Mouse (Mus musculus) lung, postnatal 10 days (tissue): ENCODE results near the gene Cpne7.

Experiments used
- DNase-seq: peaks from one replicate; pipeline ENCODE4 v3.0.0; 2021

Gene Cpne7

GRCm38 (mm10) chr8:123114644-123115043 is 2.5 kb upstream of the Cpne7 start:
- no peak for DNase-seq

- no peak for DNase-seq
Measured at GRCm38 (mm10) chr8:123117744-123118143, 570 bp downstream of the Cpne7 start.

- no peak for DNase-seq
Measured at GRCm38 (mm10) chr8:123122059-123122458, 4.9 kb downstream of the Cpne7 start.

- no peak for DNase-seq
Measured at GRCm38 (mm10) chr8:123122670-123123069, 5.5 kb downstream of the Cpne7 start.

- peak; percentile 66 for DNase-seq
Measured at GRCm38 (mm10) chr8:123126193-123126816, 9.1 kb downstream of the Cpne7 start.

- DNase-seq = no peak
Measured at GRCm38 (mm10) chr8:123131041-123131440, 13.9 kb downstream of the Cpne7 start.

GRCm38 (mm10) chr8:123132953-123133352 is 15.8 kb downstream of the Cpne7 start:
- no peak for DNase-seq

- DNase-seq = no peak
Measured at GRCm38 (mm10) chr8:123134149-123134713, 17.1 kb downstream of the Cpne7 start.

GRCm38 (mm10) chr8:123135406-123135805 is 18.2 kb downstream of the Cpne7 start:
- DNase-seq = no peak

GRCm38 (mm10) chr8:123135806-123136205 is 18.6 kb downstream of the Cpne7 start:
- no peak for DNase-seq

GRCm38 (mm10) chr8:123136287-123136686 is 19.1 kb downstream of the Cpne7 start:
- DNase-seq = no peak

- peak; percentile 69 for DNase-seq
Measured at GRCm38 (mm10) chr8:123137645-123138077, 20.5 kb downstream of the Cpne7 start.

GRCm38 (mm10) chr8:123138741-123139140 is 21.6 kb downstream of the Cpne7 start:
- no peak for DNase-seq

GRCm38 (mm10) chr8:123141741-123142462 is 24.7 kb downstream of the Cpne7 start:
- DNase-seq = peak; percentile 97

GRCm38 (mm10) chr8:123145279-123145678 is 28.1 kb downstream of the Cpne7 start:
- DNase-seq = peak; percentile 73

- DNase-seq = peak; percentile 52
Measured at GRCm38 (mm10) chr8:123146390-123146789, 29.2 kb downstream of the Cpne7 start.

- DNase-seq = peak; percentile 79
Measured at GRCm38 (mm10) chr8:123150737-123151171, 33.6 kb downstream of the Cpne7 start.

- DNase-seq = peak; percentile 80
Measured at GRCm38 (mm10) chr8:123155177-123155576, 38.0 kb downstream of the Cpne7 start.

GRCm38 (mm10) chr8:123156070-123156773 is 39.0 kb downstream of the Cpne7 start:
- no peak for DNase-seq

- peak; percentile 40 for DNase-seq
Measured at GRCm38 (mm10) chr8:123157888-123158465, 40.8 kb downstream of the Cpne7 start, which contains the start of gene Sult5a1. TSS of gene Sult5a1 (minus strand) at chr8:123158315.

GRCm38 (mm10) chr8:123181391-123181790 is 64.2 kb downstream of the Cpne7 start:
- peak; percentile 42 for DNase-seq
